Mouse (Mus musculus) spleen, adult 2 months (tissue): ENCODE data around the gene Zfand3. TPM values are rescaled to one million over a fixed set of nuclear protein-coding genes. Genes with fewer than 3 reads are reported as not detected.

Source experiments
- DNase-seq, 2 experiments: peaks; one replicate each; pipeline versions ENCODE4 v3.0.0 to v3.0.0-alpha.2; 2012 to 2021; ENCODE audit warnings: low spot score in 2 of 2, low read depth in 1 of 2
- H3K27ac ChIP-seq: fragments of 200-500 bp; 2 replicates; pipeline ENCODE4 v1.5.1; 2012; ENCODE audit warnings: low read length, inconsistent platforms; ENCODE audit not compliant: insufficient read depth
- H3K27me3 ChIP-seq: fragments of 200-500 bp; 2 replicates; pipeline ENCODE4 v1.6.1; 2012; ENCODE audit warnings: mild to moderate bottlenecking, moderate library complexity, low read length, inconsistent platforms; ENCODE audit not compliant: control insufficient read depth, insufficient read depth
- H3K36me3 ChIP-seq: fragments of 200-500 bp; 2 replicates; pipeline ENCODE4 v1.6.1; 2012; ENCODE audit warnings: mild to moderate bottlenecking, low read length, inconsistent platforms; ENCODE audit not compliant: control insufficient read depth, insufficient read depth
- H3K4me1 ChIP-seq: fragments of 200-500 bp; 2 replicates; pipeline ENCODE4 v1.6.1; 2011; ENCODE audit warnings: inconsistent platforms; ENCODE audit not compliant: control insufficient read depth, insufficient read depth, insufficient read length
- H3K4me3 ChIP-seq: fragments of 200-500 bp; 2 replicates; pipeline ENCODE4 v1.5.1; 2011; ENCODE audit warnings: mild to moderate bottlenecking, inconsistent platforms; ENCODE audit not compliant: insufficient read depth, insufficient read length; ENCODE audit errors: extremely low read depth
- CTCF ChIP-seq: fragments of 200-500 bp; IDR thresholded peaks from 2 replicates; pipeline ENCODE4 v1.5.1; 2011; ENCODE audit warnings: mild to moderate bottlenecking, inconsistent platforms; ENCODE audit not compliant: insufficient read depth, insufficient read length, insufficient replicate concordance; ENCODE audit errors: extremely low read depth
- POLR2A ChIP-seq: fragments of 200-500 bp; IDR thresholded peaks from 2 replicates; pipeline ENCODE4 v1.6.1; 2011; ENCODE audit warnings: low read depth, low read length, inconsistent platforms
- WGBS: fragments of 180-500 bp; shearing (Covaris S2); methylation state at CpG from one replicate; pipeline ENCODE4 v1.1.7; 2018; 5-methylcytosine and 5-hydroxymethylcytosine counted together
- polyA plus RNA-seq: library from polyadenylated mRNA; depleted of rRNA; stranded (reverse); fragments of >200 nt; gene quantifications from 2 replicates; pipeline ENCODE4 v1.2.3, GENCODE M21; 2012

Gene Zfand3
- polyA plus RNA-seq, 1 experiment: 50.5 TPM

- no peak overlapping the region for H3K4me3 ChIP-seq
- H3K4me1 ChIP-seq: no peaks in the 10 kb centered on the region
- H3K36me3 ChIP-seq: no peaks in the 10 kb centered on the region
- WGBS: 94% methylated on average over 17 of the region's 17 CpGs
- H3K27me3 ChIP-seq: no peaks in the 10 kb centered on the region
- no peak for DNase-seq
- no peak for TF ChIP-seq POLR2A
- TF ChIP-seq CTCF: no peak
- no peak overlapping the region for H3K27ac ChIP-seq
These were observed 237.3 kb downstream of the Zfand3 start for GRCm38 (mm10) chr17:30241720-30242322.

DNA sequence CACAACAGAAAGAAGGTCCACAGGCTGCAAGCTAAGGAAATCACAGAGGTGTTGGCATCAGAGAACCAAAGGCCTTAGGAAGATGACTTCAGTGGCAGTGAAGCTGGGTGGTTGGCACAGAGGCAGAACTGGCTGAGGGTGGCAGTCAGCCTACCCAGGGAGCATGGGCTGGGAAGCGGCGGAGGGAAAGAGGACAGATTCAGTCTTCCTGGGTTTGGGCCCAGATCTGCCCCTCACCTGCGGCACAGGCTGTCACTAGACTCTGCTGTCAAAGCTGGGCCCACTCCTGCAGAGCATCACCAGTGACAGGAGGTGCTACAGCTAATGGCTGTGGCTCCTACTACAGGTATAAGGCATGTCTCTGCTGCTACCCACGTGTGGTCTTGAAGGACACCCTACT, 238.1 kb downstream of the Zfand3 start:
- no peak for DNase-seq
- no peaks in the 10 kb centered on the region for H3K4me1 ChIP-seq
- H3K27ac ChIP-seq: no peak overlapping the region
- no peak overlapping the region for H3K4me3 ChIP-seq
- TF ChIP-seq POLR2A (no peak), CTCF (no peak)
- no peaks in the 10 kb centered on the region for H3K27me3 ChIP-seq
- no peaks in the 10 kb centered on the region for H3K36me3 ChIP-seq
- WGBS: 99% methylated on average over 4 of the region's 4 CpGs

DNA sequence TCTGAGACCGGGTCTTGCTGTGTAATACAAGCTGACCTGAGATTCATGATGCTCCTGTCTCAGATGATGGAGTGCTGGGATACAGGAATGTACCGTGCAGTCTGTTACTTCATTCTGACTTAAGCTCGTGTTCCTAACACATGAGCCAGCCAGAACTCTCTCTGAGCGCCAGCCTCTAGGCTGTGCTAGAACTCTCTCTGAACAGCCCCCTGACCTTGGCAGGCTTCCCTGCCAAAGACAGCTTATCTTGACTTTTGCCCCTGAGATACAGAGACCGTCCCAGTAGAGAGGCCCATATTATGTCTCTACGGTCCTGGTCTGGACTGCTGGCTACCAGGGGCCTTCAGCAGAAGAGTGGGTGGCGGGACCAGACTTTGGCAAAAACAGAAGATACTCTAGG, 239.0 kb downstream of the Zfand3 start:
- WGBS: 90% methylated on average over 7 of the region's 7 CpGs
- DNase-seq: no peak

DNA sequence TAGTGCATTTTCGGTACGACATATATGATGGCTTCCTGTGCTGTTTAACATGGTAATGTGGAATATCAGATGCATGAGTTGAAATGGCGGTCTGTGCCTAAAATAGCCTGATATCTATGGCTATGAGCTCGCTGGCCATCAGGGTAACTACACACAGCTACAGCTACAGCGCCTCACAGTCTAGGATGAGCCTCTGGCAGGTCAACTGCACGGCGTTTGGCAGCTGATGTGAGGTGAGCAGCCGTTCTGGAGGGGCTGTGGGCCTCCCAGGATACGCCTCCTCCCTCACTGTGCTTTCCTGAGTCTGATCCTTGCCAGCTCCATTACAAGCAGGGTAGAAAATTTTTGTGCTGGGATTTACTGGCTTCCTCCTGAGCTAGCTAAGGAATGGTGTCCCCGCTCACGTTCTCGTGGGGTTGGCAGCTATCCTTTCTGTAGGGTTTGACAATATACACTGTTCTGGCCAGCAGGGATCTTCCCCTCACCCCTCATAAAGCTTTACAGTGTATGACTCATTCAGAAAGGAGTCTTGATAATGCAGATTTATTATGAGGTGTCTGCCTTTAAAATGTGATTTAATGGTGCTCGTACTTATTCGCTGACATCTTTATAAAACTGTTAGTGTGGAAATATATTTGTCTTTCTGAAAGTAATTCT, 240.2 kb downstream of the Zfand3 start:
- Histone ChIP-seq H3K36me3 (no peaks in the 10 kb centered on the region), H3K27me3 (no peaks in the 10 kb centered on the region), H3K4me1 (no peaks in the 10 kb centered on the region), H3K4me3 (no peak overlapping the region), H3K27ac (no peak overlapping the region)
- no peak for TF ChIP-seq POLR2A
- no peak for TF ChIP-seq CTCF
- DNase-seq: no peak
- 94% methylated on average over 14 of the region's 14 CpGs for WGBS

More for the DNA sequence above, 239.0 kb downstream of the Zfand3 start:
- TF ChIP-seq CTCF (no peak), POLR2A (no peak)
- H3K4me3 ChIP-seq: no peak overlapping the region
- no peaks in the 10 kb centered on the region for H3K4me1 ChIP-seq
- no peaks in the 10 kb centered on the region for H3K36me3 ChIP-seq
- no peaks in the 10 kb centered on the region for H3K27me3 ChIP-seq
- no peak overlapping the region for H3K27ac ChIP-seq

GRCm38 (mm10) chr17:30245308-30245706, 240.8 kb downstream of the Zfand3 start:
- no peak for DNase-seq
- Histone ChIP-seq H3K4me3 (no peak overlapping the region), H3K4me1 (no peaks in the 10 kb centered on the region), H3K27me3 (no peaks in the 10 kb centered on the region), H3K36me3 (no peaks in the 10 kb centered on the region), H3K27ac (no peak overlapping the region)
- WGBS: 92% methylated on average over 10 of the region's 10 CpGs
- TF ChIP-seq POLR2A (no peak), CTCF (no peak)

- Histone ChIP-seq H3K27ac (no peak overlapping the region), H3K27me3 (no peaks in the 10 kb centered on the region), H3K4me1 (no peaks in the 10 kb centered on the region), H3K4me3 (no peak overlapping the region), H3K36me3 (no peaks in the 10 kb centered on the region)
- TF ChIP-seq CTCF: no peak
- TF ChIP-seq POLR2A: no peak
- 91% methylated on average over 5 of the region's 5 CpGs for WGBS
- DNase-seq: no peak
These were observed 248.5 kb downstream of the Zfand3 start for GRCm38 (mm10) chr17:30253028-30253427.

- no peaks in the 10 kb centered on the region for H3K4me1 ChIP-seq
- 72% methylated on average over 7 of the region's 7 CpGs for WGBS
- no peaks in the 10 kb centered on the region for H3K36me3 ChIP-seq
- H3K27ac ChIP-seq: no peak overlapping the region
- no peaks in the 10 kb centered on the region for H3K27me3 ChIP-seq
- no peak overlapping the region for H3K4me3 ChIP-seq
- no peak for DNase-seq
- TF ChIP-seq CTCF: no peak
- TF ChIP-seq POLR2A: no peak
These were observed 249.4 kb downstream of the Zfand3 start for GRCm38 (mm10) chr17:30253924-30254323.
